Mouse (Mus musculus): Measurements from ENCODE around the gene Lpp. TPM values are rescaled to one million over a fixed set of nuclear protein-coding genes. Genes with fewer than 3 reads are reported as not detected.

Lpp gene
- total RNA-seq, 2 experiments from 2014 or later = 1.2 to 3.8 TPM

DNA sequence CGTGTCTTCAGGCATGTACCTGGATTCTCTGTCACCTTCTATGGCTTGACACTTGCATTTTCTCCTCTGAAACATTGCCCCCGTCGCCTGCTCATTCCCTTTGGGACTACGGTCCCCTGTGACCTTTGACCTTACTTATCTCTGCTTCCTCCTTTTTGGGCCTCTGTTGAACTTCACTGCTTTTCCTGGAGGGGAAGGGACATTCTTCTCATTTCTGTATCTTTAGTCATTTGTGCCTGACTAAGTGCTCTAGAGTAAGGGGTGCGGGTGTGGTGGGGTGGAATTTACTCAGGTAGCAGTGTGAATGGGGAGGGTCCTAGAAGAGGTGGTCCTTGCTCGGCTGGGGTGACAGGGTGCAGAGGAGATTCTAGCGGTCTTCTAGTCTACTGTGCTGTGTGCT, 40.7 kb downstream of the Lpp start:
- ATAC-seq (replicated peaks; ENCODE audit: poor library complexity) = no peak

DNA sequence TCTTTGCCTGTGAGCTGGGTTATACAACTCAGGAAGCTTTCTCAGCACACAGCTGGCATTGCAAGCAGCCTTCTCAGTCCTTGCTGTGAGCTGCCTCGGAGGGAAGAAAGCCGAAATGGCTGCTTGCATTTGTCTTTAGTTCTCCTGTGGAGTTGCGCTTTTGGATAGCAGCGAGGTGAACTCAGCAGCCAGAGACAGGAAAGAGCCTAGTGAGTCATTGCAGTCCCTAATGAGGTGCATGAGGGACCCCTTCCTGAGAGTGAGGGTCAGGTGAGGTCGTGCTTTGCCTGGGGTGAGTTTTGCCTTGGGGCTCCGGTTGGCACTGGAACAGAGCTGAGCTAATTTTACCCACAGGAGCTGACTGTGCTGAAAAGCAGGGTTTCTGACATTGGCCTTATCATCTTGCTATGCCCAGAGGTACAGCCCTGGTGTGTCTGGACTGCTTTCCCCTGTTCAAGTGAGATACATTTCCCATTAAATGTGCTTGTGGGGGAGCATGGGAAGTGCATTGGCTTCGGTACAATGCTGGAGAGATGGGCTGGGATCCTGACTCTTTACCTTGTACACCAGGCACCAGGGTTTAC, 41.3 kb downstream of the Lpp start:
- ATAC-seq (replicated peaks; ENCODE audit: poor library complexity) = no peak

GRCm38 (mm10) chr16:24435115-24435553, 41.8 kb downstream of the Lpp start:
- ATAC-seq (replicated peaks; ENCODE audit: poor library complexity) = peak; percentile 42; the same call in 1 of the 2 replicates

- no peak for ATAC-seq (replicated peaks; ENCODE audit: poor library complexity)
These were observed 45.1 kb downstream of the Lpp start for GRCm38 (mm10) chr16:24438438-24438837.

GRCm38 (mm10) chr16:24441338-24441737, 48.0 kb downstream of the Lpp start:
- ATAC-seq (replicated peaks; ENCODE audit: poor library complexity) = no peak

DNA sequence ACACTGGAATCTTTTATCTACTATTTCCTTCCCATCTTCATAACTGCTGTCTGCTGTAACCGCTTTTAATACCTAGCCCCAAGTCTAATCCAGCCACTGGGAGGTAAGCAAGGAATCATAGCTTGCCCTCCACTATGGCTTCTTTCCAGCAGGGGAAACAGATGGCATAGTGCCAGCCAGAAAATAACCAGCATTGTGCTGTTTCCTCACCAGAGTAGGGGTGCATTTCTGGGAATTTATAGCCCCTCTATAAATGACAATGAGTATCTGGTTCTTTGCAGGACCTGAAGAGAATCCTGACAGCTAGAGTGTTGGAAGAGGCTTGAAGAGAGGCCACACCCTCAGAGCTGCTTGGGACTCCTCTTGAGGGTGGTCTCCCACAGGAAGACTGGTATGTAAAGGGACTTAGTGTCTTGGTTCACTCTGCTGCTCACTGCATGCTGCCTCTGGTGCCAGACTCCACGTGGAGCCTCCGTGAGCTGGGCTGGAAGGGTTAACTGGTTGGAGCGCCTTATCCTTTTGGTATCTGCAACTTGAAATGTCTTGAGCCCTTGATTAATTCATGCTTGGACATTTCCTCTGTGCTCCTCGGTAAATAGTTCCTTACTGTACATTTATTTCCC, 49.3 kb downstream of the Lpp start:
- ATAC-seq (replicated peaks; ENCODE audit: poor library complexity) = no peak

GRCm38 (mm10) chr16:24443123-24443515, 49.8 kb downstream of the Lpp start:
- ATAC-seq (replicated peaks; ENCODE audit: poor library complexity) = no peak

DNA sequence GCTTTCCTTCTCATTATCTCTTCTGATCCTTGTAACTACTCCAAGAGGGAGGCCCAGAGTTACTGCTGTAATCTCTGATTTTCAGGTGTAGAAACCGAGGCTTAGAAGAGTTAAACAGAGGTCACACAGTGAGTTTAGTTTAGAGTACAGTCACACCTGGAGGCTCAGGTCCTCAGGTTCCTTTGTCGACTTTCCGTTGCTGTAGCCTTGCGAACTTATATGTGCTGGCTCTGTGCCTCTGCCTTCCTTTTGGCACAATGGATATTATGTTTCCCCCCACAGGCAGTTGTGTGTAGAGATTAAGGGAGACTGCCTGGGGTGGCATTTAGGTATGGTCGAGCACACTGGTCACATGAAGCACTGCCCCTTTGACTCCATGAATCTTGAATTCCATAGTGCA, 50.2 kb downstream of the Lpp start:
- no peak for ATAC-seq (replicated peaks; ENCODE audit: poor library complexity)

DNA sequence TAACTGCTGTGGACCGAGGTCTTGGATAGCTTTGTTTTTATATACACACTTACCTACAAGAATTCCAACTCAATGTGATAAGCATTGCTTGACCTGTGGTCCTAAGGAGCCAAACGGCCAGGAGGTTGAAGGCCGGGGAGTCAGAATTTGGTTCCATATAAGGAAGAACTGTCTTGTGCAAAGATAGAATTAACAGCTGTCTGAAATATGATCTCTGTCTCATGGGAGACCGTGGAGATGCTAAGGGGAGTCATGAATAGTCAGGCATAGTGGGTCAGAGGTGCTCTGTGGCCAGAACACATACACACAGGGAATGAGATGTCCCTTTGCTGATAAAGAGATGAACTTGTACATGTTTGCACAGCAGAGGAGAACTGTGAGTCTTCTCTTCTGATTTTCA, 51.5 kb downstream of the Lpp start:
- no peak for ATAC-seq (replicated peaks; ENCODE audit: poor library complexity)

- ATAC-seq (replicated peaks; ENCODE audit: poor library complexity) = no peak
These were observed 52.2 kb downstream of the Lpp start for GRCm38 (mm10) chr16:24445473-24445872.

- no peak for ATAC-seq (replicated peaks; ENCODE audit: poor library complexity)
These were observed 53.1 kb downstream of the Lpp start for GRCm38 (mm10) chr16:24446449-24446848.

DNA sequence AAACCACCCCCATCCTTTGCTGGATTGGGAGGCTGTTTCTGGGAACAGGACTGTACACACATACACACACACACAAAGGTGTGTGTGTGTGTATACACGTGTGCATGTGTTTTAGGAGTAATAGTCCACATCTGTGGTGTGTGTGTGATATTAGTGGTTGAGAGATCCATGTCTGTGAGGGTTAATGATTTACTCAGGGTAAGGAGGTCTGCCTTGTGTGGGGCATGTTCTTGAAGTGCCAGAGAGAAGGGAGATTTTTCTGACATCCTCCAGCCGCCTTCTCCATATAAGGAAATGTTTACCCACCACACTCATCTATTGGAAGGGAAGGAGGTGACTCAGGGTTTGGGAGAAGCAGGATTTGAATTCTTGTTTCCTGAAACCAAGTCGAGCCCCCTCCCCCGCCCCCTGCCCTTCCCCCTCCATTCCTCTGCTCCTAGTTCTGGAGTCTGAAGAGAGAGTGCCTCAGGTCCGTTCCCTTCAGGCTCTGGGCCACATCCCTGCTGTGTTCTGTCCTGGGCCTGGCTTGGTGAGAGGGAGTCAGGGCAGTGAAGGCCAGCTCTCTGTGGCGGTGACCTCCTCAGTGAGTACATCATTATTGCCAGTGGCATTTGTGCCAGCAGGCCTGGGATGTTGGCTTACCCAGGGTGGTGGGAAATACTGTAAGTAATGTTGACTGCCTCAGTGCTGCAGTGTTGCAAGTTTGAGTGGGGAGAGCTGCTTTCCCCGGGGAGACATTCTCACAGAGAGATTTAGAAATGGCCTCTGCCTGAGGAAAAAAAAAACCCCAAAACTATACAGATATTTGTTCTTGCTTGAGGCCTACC, 54.6 kb downstream of the Lpp start:
- no peak for ATAC-seq (replicated peaks; ENCODE audit: poor library complexity)

GRCm38 (mm10) chr16:24448493-24448845, 55.2 kb downstream of the Lpp start:
- 0 out of 2 replicates have a peak, but pooled peaks have one; percentile 14 for ATAC-seq (replicated peaks; ENCODE audit: poor library complexity)

DNA sequence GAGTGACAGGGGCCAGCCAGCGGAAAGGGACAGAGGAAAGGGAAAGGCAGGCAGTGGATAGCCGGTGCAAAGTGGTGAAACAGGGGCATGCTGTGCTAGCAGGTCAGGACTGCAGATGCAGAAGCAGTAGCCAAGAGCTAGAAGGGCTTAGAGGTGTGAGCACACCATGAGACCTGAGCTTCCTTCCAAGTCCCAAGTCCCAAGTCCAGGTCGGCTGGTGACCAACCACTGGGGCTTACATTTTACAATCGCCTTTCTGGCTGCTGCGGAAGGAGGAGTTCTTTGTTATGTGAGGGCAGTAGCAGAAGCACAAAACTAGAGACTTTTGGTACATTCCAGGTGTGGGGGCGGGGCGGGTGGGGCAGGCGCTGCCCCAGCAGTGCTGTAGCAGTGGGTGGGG, 56.5 kb downstream of the Lpp start:
- no peak for ATAC-seq (replicated peaks; ENCODE audit: poor library complexity)

DNA sequence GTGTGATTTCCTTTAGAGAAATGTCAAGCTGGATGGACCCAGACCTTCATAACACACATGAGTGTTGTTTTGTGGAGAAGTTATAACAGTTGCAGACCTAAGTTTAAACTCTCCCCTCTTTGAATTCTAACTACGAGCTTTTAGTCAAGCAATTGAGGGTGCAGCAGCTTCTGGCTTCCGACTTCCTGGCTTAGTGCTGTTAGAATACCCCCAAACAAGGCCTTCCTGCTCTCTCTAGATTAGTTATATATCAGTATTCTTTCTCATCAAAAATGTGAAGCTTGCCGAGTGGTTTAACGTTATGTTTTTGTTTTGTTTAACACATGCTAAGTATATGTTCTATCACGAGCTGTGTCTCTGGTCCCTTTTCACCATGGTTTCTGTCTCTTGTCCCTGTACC, 56.9 kb downstream of the Lpp start:
- ATAC-seq (replicated peaks; ENCODE audit: poor library complexity) = no peak

GRCm38 (mm10) chr16:24451123-24451522, 57.8 kb downstream of the Lpp start:
- no peak for ATAC-seq (replicated peaks; ENCODE audit: poor library complexity)

DNA sequence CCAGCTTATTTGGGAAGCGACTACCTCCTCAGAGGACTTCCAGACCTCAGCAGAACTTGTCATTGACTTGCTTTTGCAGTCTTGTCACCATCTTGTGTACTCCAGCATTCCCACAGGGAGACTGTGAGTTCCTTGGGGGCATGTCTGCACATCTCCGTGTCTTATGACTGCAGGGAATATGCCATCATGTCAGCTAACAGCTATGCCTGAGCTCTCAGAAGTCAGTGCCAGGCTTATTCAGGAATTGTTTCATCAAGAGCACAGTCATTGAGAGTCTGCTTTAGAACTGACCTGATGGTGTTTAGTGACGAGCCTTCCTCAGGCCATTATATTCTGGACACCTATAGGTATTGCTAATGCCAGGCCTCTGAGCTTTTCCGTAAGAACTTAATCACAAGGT, 60.2 kb downstream of the Lpp start:
- ATAC-seq (replicated peaks; ENCODE audit: poor library complexity) = no peak

GRCm38 (mm10) chr16:24454493-24454892, 61.2 kb downstream of the Lpp start:
- ATAC-seq (replicated peaks; ENCODE audit: poor library complexity) = no peak

GRCm38 (mm10) chr16:24455361-24455855, 62.1 kb downstream of the Lpp start:
- ATAC-seq (replicated peaks; ENCODE audit: poor library complexity) = no peak

GRCm38 (mm10) chr16:24463842-24464241, 70.5 kb downstream of the Lpp start:
- ATAC-seq (replicated peaks; ENCODE audit: poor library complexity) = no peak

DNA sequence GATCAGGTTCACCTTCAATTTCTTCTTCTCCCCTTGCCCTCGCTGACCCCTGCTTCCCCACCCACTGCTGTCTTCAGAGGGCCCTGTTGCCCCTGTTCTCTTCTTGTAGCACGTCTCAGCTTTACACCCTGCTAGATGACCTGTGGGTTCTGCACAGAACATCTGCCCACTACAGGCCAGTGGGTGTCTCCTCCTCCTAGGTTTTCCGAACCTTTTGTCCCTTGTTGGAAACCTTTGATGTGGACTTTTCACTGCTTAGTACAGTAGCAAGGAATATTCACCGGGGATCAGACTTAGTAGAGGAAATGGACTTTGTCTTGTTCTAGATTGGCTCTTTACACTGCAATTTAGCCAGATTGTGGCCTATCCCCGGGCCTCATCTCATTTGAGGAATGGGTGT, 71.1 kb downstream of the Lpp start:
- ATAC-seq (replicated peaks; ENCODE audit: poor library complexity) = no peak

- ATAC-seq (replicated peaks; ENCODE audit: poor library complexity) = no peak
These were observed 72.3 kb downstream of the Lpp start for GRCm38 (mm10) chr16:24465633-24466032.

Measured in megakaryocyte progenitor cell, adult 5-6 weeks (primary cell).